Mouse (Mus musculus): ENCODE measurements around the gene Myt1. TPM values are rescaled to one million over a fixed set of nuclear protein-coding genes. Genes with fewer than 3 reads are reported as not detected.
"Not testable (repeated sequence)": the region's sequence is repeated elsewhere in the genome, so short reads cannot be mapped to it uniquely, and the experiment has no call there.

The Myt1 gene
- total RNA-seq, 2 experiments from 2014 or later = 32.3 to 34.0 TPM

DNA sequence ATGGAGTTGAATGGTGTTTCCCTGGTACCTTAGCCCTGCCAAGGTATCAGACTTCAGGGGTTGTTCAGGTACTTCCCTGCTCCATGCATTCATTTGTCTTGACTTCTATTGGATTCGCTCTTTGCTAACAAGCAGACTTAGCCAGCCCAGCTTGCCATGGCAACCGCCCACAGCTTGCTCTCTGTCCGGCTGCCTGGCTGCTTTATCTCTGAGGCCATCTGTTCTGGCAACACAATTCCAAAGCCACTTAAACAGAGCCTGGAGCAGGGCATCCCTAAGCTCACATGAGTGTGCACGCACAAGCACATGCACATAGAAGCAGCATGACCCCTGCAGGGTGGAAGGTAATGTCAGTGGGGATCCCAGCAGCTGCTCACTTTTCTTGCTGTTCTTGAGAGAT lies 4.1 kb upstream of the Myt1 start:
- Histone ChIP-seq H3K4me3 (no peak overlapping the region; the same call in 1 of the 2 replicates), H3K27ac (peak overlapping the region; percentile 34; the same call in 1 of the 2 replicates)
- TF ChIP-seq CTCF (conservative IDR thresholded peaks at IDR 0.05) = no peak
- DNase-seq (ENCODE audit: low spot score in 2 of 2) = peak; percentile 51 to 52

DNA sequence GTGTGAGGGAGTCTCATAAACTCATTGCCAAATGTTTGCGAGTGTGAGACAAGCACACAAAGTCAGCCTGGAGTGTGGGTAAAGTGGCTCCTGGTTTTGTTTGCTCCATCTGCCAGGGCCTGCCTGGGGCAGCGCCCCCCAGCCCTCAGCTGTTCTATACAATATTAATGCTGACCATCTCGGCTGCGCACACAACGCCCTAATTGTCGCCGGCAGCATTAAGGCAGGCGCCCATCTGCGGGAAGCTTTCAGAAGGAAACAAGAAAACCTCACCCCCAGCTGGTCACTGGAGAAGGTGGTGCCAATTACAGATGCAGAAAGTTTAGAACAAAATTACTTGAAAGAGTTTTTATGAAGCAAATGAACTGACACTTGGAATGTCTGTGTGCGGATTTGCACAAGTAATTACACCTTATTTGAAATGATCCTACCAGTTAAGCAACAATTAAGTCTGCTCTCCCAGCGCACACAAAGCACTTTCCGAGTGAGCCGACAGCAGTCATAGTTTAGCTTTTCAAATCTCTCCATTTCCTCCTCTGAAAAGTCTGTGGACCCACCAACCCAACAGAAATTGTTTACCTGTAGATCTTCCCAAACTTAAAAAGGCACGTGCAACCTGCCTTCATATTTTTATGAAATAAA lies 875 bp downstream of the Myt1 start:
- peak overlapping the region; percentile 2; the same call in 1 of the 2 replicates for H3K4me3 ChIP-seq
- H3K27ac ChIP-seq = no peak overlapping the region
- no peak for DNase-seq (ENCODE audit: low spot score in 2 of 2)
- TF ChIP-seq CTCF (conservative IDR thresholded peaks at IDR 0.05) = no peak

DNA sequence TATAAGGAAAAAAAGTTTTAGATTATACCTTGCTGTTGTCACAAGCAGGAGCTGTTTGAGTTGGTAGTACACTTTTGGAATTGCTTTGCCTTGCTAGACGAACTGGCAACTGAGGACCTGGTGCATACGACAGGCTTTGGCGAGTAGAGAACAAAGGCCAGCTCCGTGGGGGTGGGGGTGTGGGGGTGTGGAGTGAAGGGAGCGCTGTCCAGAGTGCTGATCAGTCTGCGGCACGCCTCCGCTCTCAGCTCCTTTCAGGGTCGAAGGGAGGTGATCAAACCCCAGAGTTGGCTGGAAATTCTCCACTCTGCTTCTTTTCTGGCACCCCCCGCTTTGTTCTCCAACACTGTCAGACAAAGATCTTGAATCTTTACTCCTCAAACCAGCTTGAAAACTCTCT lies 1.5 kb downstream of the Myt1 start:
- Histone ChIP-seq H3K4me3 (no peak overlapping the region), H3K27ac (peak overlapping the region; percentile 97; the same call in 1 of the 2 replicates)
- no peak for TF ChIP-seq CTCF (conservative IDR thresholded peaks at IDR 0.05)
- no peak for DNase-seq (ENCODE audit: low spot score in 2 of 2)

DNA sequence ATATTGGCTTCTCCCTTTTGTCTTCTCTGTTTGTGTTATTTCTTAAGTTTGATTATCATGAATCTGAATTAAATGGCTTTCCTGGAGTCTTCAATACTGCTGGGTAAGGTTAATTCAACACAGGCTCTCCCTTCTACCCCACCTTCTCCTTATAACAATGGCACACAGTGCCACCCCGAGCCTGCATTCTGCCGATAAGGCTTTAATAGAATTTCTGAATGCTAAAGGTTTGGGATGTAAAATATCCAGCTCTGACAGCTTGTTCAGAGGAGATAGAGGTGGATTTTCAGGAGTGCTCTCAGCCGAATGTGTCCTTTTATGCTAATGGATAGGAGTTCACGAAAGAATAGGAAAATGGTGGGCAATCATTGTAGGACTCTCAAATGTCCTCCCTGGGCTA lies 2.1 kb downstream of the Myt1 start:
- DNase-seq (ENCODE audit: low spot score in 2 of 2) = no peak
- no peak for TF ChIP-seq CTCF (conservative IDR thresholded peaks at IDR 0.05)
- peak overlapping the region; percentile 97; the same call in 1 of the 2 replicates for H3K27ac ChIP-seq
- no peak overlapping the region for H3K4me3 ChIP-seq

DNA sequence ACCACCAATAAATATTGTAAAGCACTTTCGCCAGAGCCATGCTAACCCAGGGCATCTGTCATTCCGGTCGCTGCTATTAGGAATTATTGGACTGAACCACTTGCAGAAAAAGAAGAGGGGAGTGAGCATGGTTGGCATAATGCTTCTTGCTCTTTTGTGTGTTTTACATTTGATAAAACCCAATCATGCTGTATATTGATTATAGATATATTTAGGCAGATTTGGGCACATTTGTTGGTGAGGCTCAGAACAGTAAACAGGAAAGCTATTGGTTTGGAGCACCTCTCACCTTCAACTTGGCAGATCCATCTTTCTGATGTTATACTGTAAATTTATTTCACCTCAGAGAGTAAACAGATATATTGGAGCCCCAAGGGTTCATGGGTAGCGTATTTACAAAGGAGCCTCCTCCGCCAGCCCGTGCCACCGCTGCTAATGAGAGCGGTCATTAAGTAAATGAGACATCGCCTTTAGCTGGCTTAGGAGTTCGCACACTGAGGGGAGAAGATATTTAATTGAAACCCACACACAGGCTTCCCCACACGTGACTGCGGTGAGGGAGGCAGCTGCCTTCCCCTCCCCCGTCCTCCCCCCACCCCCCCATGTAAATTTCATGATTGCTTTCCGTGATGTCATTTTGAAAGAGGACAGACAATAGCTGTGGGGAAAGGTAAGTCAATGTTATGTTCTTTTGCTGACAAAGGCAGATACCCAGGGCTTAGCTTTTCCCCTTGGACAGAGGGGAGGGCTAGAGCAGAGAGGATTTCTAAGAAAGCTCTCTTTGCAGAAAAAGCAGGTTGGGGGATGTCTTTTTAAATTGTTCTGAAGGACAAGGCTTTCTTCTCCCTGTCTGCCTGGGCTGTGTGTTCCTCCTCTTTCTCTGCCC lies 3.8 kb downstream of the Myt1 start:
- TF ChIP-seq CTCF (conservative IDR thresholded peaks at IDR 0.05) = no peak
- H3K4me3 ChIP-seq = peak overlapping the region; percentile 67
- DNase-seq (ENCODE audit: low spot score in 2 of 2) = peak; percentile 33 to 41
- peak overlapping the region; percentile 97 for H3K27ac ChIP-seq

DNA sequence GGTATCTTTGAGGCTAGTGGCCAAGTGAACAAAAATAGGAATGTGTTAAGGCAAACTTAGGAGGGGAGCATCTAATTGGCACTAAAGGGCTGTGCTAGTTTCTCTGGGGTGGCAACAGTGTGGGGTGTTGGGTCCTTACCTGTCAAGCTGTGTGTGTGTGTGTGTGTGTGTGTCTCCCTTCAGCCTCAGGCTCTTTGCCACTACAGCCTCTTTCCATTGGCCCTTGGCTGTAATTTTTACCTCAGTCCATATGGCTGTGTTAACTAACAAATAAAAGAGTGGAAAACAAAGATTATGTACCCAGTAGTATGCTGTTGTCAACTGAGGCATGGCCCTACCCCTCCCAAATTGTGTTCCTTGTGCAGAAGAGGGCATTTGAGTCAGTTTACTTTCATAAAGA lies 5.3 kb downstream of the Myt1 start:
- TF ChIP-seq CTCF (conservative IDR thresholded peaks at IDR 0.05) = no peak
- H3K27ac ChIP-seq = peak overlapping the region; percentile 97; the same call in 1 of the 2 replicates
- H3K4me3 ChIP-seq = peak overlapping the region; percentile 67
- DNase-seq (ENCODE audit: low spot score in 2 of 2) = no peak

DNA sequence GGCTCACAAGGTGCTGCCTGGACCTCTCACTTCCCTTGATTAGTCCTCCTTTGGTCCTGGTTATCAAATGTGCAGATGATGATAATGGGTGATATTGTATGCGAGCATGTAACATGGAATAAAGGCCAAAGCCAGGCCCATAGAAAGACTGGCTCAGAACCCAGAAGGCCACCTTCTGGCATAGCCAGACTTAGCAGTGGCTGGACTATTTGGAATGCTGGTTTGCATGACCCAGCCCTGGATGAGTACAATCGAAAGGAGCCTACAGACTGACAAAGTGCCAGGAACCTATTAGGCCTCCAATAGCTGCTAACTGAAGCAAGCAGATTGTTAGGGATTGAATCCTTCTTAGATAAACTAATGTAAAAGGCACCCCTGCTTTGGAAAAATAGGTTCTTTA lies 6.3 kb downstream of the Myt1 start:
- no peak for DNase-seq (ENCODE audit: low spot score in 2 of 2)
- no peak overlapping the region for H3K27ac ChIP-seq
- no peak for TF ChIP-seq CTCF (conservative IDR thresholded peaks at IDR 0.05)
- H3K4me3 ChIP-seq = peak overlapping the region; percentile 67

DNA sequence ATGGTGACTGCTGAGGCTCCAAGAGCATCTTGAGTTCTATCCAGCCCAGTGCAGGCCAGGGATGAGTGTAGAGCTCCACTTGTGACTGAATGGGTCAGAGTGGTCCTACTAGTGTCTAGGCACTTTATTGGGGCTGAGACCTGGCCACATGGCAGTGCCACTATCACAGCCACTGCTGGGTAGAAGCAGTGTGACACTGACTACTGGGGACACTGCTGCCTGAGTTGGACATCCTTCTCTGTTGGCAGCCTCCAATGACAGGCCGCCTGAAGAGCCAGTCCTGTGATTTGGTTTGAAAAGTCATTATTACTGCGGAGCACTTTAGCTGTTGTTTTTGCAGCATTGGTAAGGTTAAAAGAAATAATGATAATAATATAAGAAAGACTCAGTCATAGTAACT lies 10.1 kb downstream of the Myt1 start:
- no peak for TF ChIP-seq CTCF (conservative IDR thresholded peaks at IDR 0.05)
- 0 out of 2 replicates have a peak overlapping the region, but pooled peaks have one; percentile 32 for H3K27ac ChIP-seq
- H3K4me3 ChIP-seq = no peak overlapping the region
- no peak for DNase-seq (ENCODE audit: low spot score in 2 of 2)

DNA sequence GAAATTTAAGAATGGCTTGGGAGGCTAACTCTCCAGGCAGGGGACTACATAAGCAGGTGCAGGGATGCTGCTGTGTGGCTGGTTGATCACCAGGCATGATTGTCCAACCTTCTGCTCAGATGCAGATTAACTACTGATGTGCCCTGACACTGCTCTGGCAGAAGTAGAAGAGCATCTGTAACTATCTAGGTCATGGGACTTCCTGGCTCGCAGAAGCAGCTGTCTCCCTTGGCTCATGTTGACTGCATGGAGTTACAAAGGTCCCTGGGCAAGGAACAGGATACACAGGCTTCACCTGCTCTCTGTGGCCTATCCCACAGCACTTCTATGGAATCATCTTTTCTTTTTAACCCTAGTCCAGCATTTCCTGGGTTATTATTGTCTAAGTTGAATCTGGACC lies 12.7 kb downstream of the Myt1 start:
- Histone ChIP-seq H3K4me3 (no peak overlapping the region), H3K27ac (0 out of 2 replicates have a peak overlapping the region, but pooled peaks have one; percentile 14)
- DNase-seq (ENCODE audit: low spot score in 2 of 2) = no peak
- no peak for TF ChIP-seq CTCF (conservative IDR thresholded peaks at IDR 0.05)

DNA sequence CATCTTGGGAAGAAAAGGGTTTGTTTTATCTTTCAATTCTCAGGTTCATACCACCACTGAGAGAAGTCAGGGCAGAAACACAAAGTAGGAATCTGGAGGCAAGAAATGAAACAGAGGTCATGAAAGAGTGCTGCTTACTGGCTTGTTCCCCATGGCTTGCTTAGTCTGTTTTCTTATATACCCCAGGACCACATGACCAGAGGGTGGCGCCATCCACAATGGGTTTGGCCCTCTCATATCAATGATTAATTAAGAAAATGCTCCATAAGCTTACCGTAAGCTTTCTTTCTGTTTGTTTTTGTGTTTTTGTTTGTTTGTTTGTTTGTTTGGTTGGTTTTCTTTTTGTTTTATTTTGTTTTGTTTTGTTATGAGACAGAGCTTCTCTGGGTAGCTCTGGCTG lies 14.6 kb downstream of the Myt1 start:
- Histone ChIP-seq H3K27ac (no peak overlapping the region), H3K4me3 (no peak overlapping the region)
- no peak for DNase-seq (ENCODE audit: low spot score in 2 of 2)
- TF ChIP-seq CTCF (conservative IDR thresholded peaks at IDR 0.05) = peak; percentile 52

DNA sequence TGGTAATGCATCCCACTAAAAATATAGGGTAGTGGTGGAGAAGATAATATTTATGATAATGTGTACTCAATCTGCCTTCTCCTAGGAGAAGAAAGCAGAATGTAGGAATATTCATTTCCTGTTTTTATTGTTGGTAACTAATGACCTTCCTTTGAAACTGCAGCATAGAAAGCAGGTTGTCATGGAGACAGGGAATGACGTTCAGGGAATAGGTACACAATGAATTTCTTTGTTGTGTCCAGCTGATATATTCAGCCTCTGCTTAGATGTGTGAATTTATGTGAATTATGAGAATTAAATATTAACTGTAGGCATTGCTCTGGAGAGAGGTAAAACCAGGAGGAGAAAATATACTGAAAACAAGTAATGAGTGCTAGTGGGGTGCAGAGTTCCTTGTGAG lies 18.3 kb downstream of the Myt1 start:
- Histone ChIP-seq H3K4me3 (no peak overlapping the region), H3K27ac (no peak overlapping the region)
- no peak for DNase-seq (ENCODE audit: low spot score in 2 of 2)
- no peak for TF ChIP-seq CTCF (conservative IDR thresholded peaks at IDR 0.05)

DNA sequence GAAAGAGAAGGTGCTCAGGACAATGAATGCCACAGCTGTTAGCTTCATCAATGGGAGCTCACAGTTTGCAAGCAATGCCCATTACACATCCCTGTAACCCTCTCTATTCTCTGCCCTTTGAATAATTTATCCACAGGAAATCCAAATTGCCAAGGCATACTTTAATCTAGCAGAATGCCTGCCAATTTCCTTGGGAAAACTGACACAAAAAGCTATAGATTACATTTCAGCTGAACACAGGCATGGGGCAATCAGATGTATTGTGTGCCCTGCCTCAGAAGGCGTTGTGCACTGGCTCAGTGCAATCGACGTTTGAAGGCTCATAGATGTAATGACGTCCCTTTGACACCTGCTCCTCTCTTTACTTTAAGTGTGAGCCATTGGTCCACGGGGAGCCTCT lies 24.7 kb downstream of the Myt1 start:
- TF ChIP-seq CTCF (conservative IDR thresholded peaks at IDR 0.05) = no peak
- no peak overlapping the region for H3K27ac ChIP-seq
- no peak overlapping the region for H3K4me3 ChIP-seq
- DNase-seq (ENCODE audit: low spot score in 2 of 2) = no peak

DNA sequence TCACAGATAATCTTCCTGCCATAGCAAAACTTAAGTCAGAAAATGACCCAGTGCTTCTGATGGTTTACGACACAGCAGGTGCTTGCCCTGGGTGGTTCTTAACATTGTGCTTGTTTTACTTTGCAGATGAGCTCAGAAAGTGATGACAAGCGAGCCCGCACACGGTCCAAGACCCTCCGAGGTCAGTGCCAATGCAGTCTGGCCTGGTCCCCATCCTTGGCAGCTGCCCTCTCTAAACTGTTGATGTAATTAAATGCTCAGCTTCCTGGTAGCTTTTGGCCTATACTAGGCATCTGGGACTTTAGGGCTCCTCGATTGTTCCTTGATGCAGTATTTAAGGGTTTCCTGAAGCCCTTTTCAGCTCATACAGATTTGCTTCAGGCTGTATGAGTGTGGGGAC lies 26.3 kb downstream of the Myt1 start:
- DNase-seq (ENCODE audit: low spot score in 2 of 2) = no peak
- no peak overlapping the region for H3K27ac ChIP-seq

DNA sequence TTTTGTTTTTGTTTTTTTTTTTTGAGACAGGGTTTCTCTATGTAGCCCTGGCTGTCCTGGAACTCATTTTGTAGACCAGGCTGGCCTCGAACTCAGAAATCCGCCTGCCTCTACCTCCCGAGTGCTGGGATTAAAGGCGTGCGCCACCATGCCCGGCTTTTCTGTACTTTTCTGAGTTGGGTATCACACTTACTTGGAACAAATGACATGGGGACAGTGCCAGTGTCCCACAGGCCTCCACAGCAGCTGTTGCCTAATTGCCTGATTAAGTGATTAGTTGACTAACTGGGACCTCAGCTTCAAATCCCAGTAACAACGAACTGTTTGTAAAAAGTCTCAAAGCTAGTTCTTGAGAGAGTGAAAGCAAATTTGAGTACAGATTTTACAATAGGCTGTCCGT lies 30.1 kb downstream of the Myt1 start:
- not testable (repeated sequence) for DNase-seq (ENCODE audit: low spot score in 2 of 2); H3K27ac ChIP-seq; H3K4me3 ChIP-seq

More for the DNA sequence above, 26.3 kb downstream of the Myt1 start:
- H3K4me3 ChIP-seq = no peak overlapping the region
- TF ChIP-seq CTCF (conservative IDR thresholded peaks at IDR 0.05) = no peak

All from layer of hippocampus, adult 2 months (tissue).